Mouse (Mus musculus): ENCODE results near the gene Setd1a. TPM values are rescaled to one million over a fixed set of nuclear protein-coding genes. Genes with fewer than 3 reads are reported as not detected.
"Not testable (repeated sequence)": the region's sequence is repeated elsewhere in the genome, so short reads cannot be mapped to it uniquely, and the experiment has no call there.

Setd1a gene
- total RNA-seq, 2 experiments from 2014 or later: 36.0 TPM

GRCm38 (mm10) chr7:127837878-127838277 is 61.4 kb downstream of the Setd1a start:
- DNase-seq: not testable (repeated sequence)

- DNase-seq: not testable (repeated sequence)
Measured at GRCm38 (mm10) chr7:127840031-127840430, 63.6 kb downstream of the Setd1a start.

GRCm38 (mm10) chr7:127840886-127841285 is 64.4 kb downstream of the Setd1a start:
- DNase-seq: peak; percentile 45 to 68

GRCm38 (mm10) chr7:127841340-127842000 is 65.0 kb downstream of the Setd1a start:
- DNase-seq: peak; percentile 96 to 97

- peak; percentile 86 to 89 for DNase-seq
Measured at GRCm38 (mm10) chr7:127842001-127842718, 65.7 kb downstream of the Setd1a start.

Other genes with a start within 250 kb of the Setd1a start
- gene Tmem265, start 215.3 kb upstream of the Setd1a start, total RNA-seq (2021): not detected
- gene Phkg2, start 203.3 kb upstream of the Setd1a start, total RNA-seq (2021): 10 to 100 TPM; 35.4 to 43.1 TPM
- gene Ccdc189, start 188.1 kb upstream of the Setd1a start, total RNA-seq (2021): 1 to 10 TPM; 7.0 to 7.8 TPM
- gene Rnf40, start 187.9 kb upstream of the Setd1a start, total RNA-seq (2021): 10 to 100 TPM; 55.8 to 60.8 TPM
- gene Zfp629, start 160.9 kb upstream of the Setd1a start, total RNA-seq (2021): 10 to 100 TPM; 19.7 to 20.6 TPM
- 100 to 1,000 TPM in 1 of 2 experiments, 10 to 100 TPM in 1; 63.6 to 103 TPM for gene Bcl7c, start 67.7 kb upstream of the Setd1a start, total RNA-seq (2021)
- 1 to 10 TPM; 3.2 to 4.2 TPM for gene Ctf1, start 63.9 kb upstream of the Setd1a start, total RNA-seq (2021)
- gene Ctf2, start 44.5 kb upstream of the Setd1a start, total RNA-seq (2021): not detected
- gene Fbxl19, start 32.1 kb upstream of the Setd1a start, total RNA-seq (2021): 10 to 100 TPM; 13.1 to 13.7 TPM
- gene Orai3, start 6.9 kb upstream of the Setd1a start, total RNA-seq (2021): 10 to 100 TPM; 27.7 to 36.3 TPM
- 1 to 10 TPM; 4.1 to 6.6 TPM for gene Gm49388, start 8.9 kb downstream of the Setd1a start, total RNA-seq (2021)
- gene Hsd3b7, start 23.9 kb downstream of the Setd1a start, total RNA-seq (2021): 10 to 100 TPM; 30.0 to 53.3 TPM
- gene Stx4a, start 47.6 kb downstream of the Setd1a start, total RNA-seq (2021): 100 to 1,000 TPM in 1 of 2 experiments, 10 to 100 TPM in 1; 92.5 to 108 TPM
- 1 to 10 TPM; 4.4 to 4.5 TPM for gene Stx1b, start 47.9 kb downstream of the Setd1a start, total RNA-seq (2021)
- 10 to 100 TPM; 30.0 to 31.2 TPM for gene Zfp646, start 99.6 kb downstream of the Setd1a start, total RNA-seq (2021)
- gene Zfp668, start 100.2 kb downstream of the Setd1a start, total RNA-seq (2021): 1 to 10 TPM; 6.3 to 7.7 TPM
- gene Prss53, start 114.3 kb downstream of the Setd1a start, total RNA-seq (2021): 1 to 10 TPM in 1 of 2 experiments, under 1 TPM in 1; 0.49 to 1.7 TPM
- gene Gm21974, start 118.8 kb downstream of the Setd1a start, total RNA-seq (2021): not detected
- gene Vkorc1, start 118.9 kb downstream of the Setd1a start, total RNA-seq (2021): 10 to 100 TPM; 61.5 to 65.8 TPM
- 100 to 1,000 TPM; 101 to 115 TPM for gene Bckdk, start 127.4 kb downstream of the Setd1a start, total RNA-seq (2021)
- 10 to 100 TPM; 25.9 to 27.9 TPM for gene Kat8, start 135.8 kb downstream of the Setd1a start, total RNA-seq (2021)
- gene Prss8, start 153.4 kb downstream of the Setd1a start, total RNA-seq (2021): not detected
- 10 to 100 TPM in 1 of 2 experiments, 1 to 10 TPM in 1; 6.7 to 10.7 TPM for gene Prss36, start 170.1 kb downstream of the Setd1a start, total RNA-seq (2021)
- gene Fus, start 190.8 kb downstream of the Setd1a start, total RNA-seq (2021): 100 to 1,000 TPM; 170 to 229 TPM
- gene Pycard, start 217.2 kb downstream of the Setd1a start, total RNA-seq (2021): 1 to 10 TPM; 3.6 to 5.4 TPM
- gene Trim72, start 227.3 kb downstream of the Setd1a start, total RNA-seq (2021): under 1 TPM in 1 of 2 experiments, not detected in 1; 0.20 TPM

Data from adrenal gland, postnatal 36 days (tissue).